ENCODE assay signal across 30 mouse cellular contexts in the genomic region with DNA sequence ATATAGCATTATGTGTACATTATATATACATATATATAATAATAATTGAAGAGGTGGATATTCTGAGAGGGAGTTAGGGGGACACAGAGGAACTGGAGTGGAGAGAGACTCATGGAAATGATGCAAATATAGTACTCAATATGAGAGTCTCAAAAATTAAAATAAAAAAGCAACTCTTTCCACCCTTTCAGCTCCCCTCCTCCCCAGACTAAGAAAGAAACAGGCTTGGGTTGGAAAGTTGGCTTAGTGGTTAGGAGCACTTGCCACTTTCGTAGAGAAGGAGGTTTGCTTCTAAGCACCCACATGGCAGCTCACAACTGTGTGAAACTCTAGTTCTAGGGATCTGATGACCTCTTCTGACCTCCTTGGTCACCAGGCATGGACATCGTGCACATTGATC.
"Had no signal": no experiment of that assay in that cellular context is flagged by ENCODE, and none has a peak within 500 bp of the region (broad histone marks: within the 10 kb centered on the region; RNA-seq: fewer than 3 reads in every experiment).

No protein-coding gene starts in this region.

- H3K27ac ChIP-seq: limb, embryonic 10.5 days; limb, embryonic 12.5 days; limb, embryonic 13.5 days; limb, embryonic 15.5 days; liver, embryonic 12.5 days; liver, embryonic 13.5 days; liver, embryonic 14.5 days; liver, embryonic 15.5 days; lung, embryonic 15.5 days; macrophage; midbrain, embryonic 10.5 days; midbrain, embryonic 12.5 days; midbrain, embryonic 13.5 days; midbrain, embryonic 15.5 days; neural tube, embryonic 12.5 days had no signal

- H3K27me3 ChIP-seq: limb, embryonic 12.5 days; limb, embryonic 13.5 days; limb, embryonic 15.5 days; liver, embryonic 12.5 days; liver, embryonic 13.5 days; liver, embryonic 15.5 days; lung, embryonic 15.5 days; midbrain, embryonic 12.5 days; midbrain, embryonic 13.5 days; midbrain, embryonic 15.5 days; neural tube, embryonic 12.5 days had no signal

- DNase-seq: left cerebral cortex, postnatal 4 days; liver; liver, embryonic 13.5 days; liver, postnatal 0 days; lung, adult 18-20 months; lung, adult 2 months; lung, embryonic 14.5 days; lung, postnatal 10 days; lung, postnatal 14 days; lung, postnatal 36 days; lung, postnatal 4 days; midbrain, embryonic 14.5 days had no signal

- H3K36me3 ChIP-seq: limb, embryonic 10.5 days; limb, embryonic 12.5 days; limb, embryonic 13.5 days; limb, embryonic 15.5 days; liver, embryonic 12.5 days; liver, embryonic 13.5 days; liver, embryonic 15.5 days; lung, embryonic 15.5 days; midbrain, embryonic 10.5 days; midbrain, embryonic 12.5 days; midbrain, embryonic 13.5 days; midbrain, embryonic 15.5 days; neural tube, embryonic 12.5 days had no signal

- H3K4me3 ChIP-seq: limb, embryonic 10.5 days; limb, embryonic 12.5 days; limb, embryonic 13.5 days; limb, embryonic 15.5 days; liver, embryonic 12.5 days; liver, embryonic 13.5 days; liver, embryonic 15.5 days; lung, embryonic 15.5 days; megakaryocyte, embryonic 14.5 days; midbrain, embryonic 10.5 days; midbrain, embryonic 12.5 days; midbrain, embryonic 13.5 days; midbrain, embryonic 15.5 days; myocyte; neural tube, embryonic 12.5 days had no signal

- H3K9ac ChIP-seq: limb, embryonic 12.5 days; limb, embryonic 13.5 days; limb, embryonic 15.5 days; liver, embryonic 12.5 days; liver, embryonic 13.5 days; liver, embryonic 14.5 days; liver, embryonic 15.5 days; liver, postnatal 0 days; lung, embryonic 14.5 days; lung, embryonic 15.5 days; midbrain, embryonic 12.5 days; midbrain, embryonic 13.5 days; midbrain, embryonic 15.5 days; neural tube, embryonic 12.5 days had no signal

- H3K9me3 ChIP-seq: limb, embryonic 15.5 days; liver, embryonic 15.5 days; lung, embryonic 15.5 days; midbrain, embryonic 13.5 days; midbrain, embryonic 15.5 days had no signal

- H3K4me2 ChIP-seq: limb, embryonic 12.5 days; limb, embryonic 13.5 days; limb, embryonic 15.5 days; liver, embryonic 11.5 days; liver, embryonic 12.5 days; liver, embryonic 13.5 days; liver, embryonic 15.5 days; lung, embryonic 14.5 days; lung, embryonic 15.5 days; midbrain, embryonic 11.5 days; midbrain, embryonic 12.5 days; midbrain, embryonic 13.5 days; midbrain, embryonic 15.5 days; neural tube, embryonic 12.5 days had no signal

- H3K4me1 ChIP-seq: limb, embryonic 10.5 days; limb, embryonic 12.5 days; limb, embryonic 13.5 days; limb, embryonic 15.5 days; lung, embryonic 15.5 days; midbrain, embryonic 10.5 days; midbrain, embryonic 12.5 days; midbrain, embryonic 13.5 days; midbrain, embryonic 15.5 days; neural tube, embryonic 12.5 days had no signal
